Mouse (Mus musculus) heart, adult 2 months (tissue): ENCODE results near the gene Olfr643. TPM values are rescaled to one million over a fixed set of nuclear protein-coding genes. Genes with fewer than 3 reads are reported as not detected.

Experiments used
- DNase-seq, 2 experiments: peaks; one replicate each; pipeline ENCODE4 v3.0.0; 2021
- H3K27ac ChIP-seq: fragments of 200-600 bp; 2 replicates; pipeline ENCODE4 v1.8.1; 2022
- H3K27me3 ChIP-seq: fragments of 200-500 bp; 2 replicates; pipeline ENCODE4 v1.6.1; 2012; ENCODE audit warnings: mild to moderate bottlenecking, low read length, inconsistent platforms, mixed read lengths; ENCODE audit not compliant: control insufficient read depth, insufficient read depth
- H3K36me3 ChIP-seq: fragments of 200-500 bp; 2 replicates; pipeline ENCODE4 v1.6.1; 2012; ENCODE audit warnings: low read length, inconsistent platforms; ENCODE audit not compliant: control insufficient read depth, insufficient read depth
- H3K4me1 ChIP-seq: fragments of 200-500 bp; 2 replicates; pipeline ENCODE4 v1.6.1; 2011; ENCODE audit warnings: low read length; ENCODE audit not compliant: control insufficient read depth, insufficient read depth
- H3K4me3 ChIP-seq: fragments of 200-600 bp; 2 replicates; pipeline ENCODE4 v1.8.1; 2022
- H3K79me2 ChIP-seq: fragments of 200-500 bp; replicated peaks from 2 replicates; pipeline ENCODE4 v1.6.1; 2012; ENCODE audit warnings: mild to moderate bottlenecking, inconsistent platforms, low read length, moderate library complexity, mixed read lengths; ENCODE audit not compliant: control insufficient read depth, insufficient read depth
- H3K9ac ChIP-seq: fragments of 200-500 bp; 2 replicates; pipeline ENCODE4 v1.6.1; 2012; ENCODE audit warnings: low read depth, mild to moderate bottlenecking, control low read depth, inconsistent platforms, low read length, mixed read lengths
- CTCF ChIP-seq: fragments of 200-600 bp; IDR thresholded peaks from 2 replicates; pipeline ENCODE4 v1.8.1; 2022; ENCODE audit warnings: antibody characterized with exemption, mild to moderate bottlenecking, moderate library complexity
- EP300 ChIP-seq: fragments of 200-500 bp; IDR thresholded peaks from 2 replicates; pipeline ENCODE4 v1.6.1; 2011; ENCODE audit warnings: low read depth, low read length, control low read depth; ENCODE audit not compliant: insufficient read depth
- POLR2A ChIP-seq: fragments of 200-500 bp; IDR thresholded peaks from 2 replicates; pipeline ENCODE4 v1.6.1; 2011; ENCODE audit warnings: mild to moderate bottlenecking, low read depth, low read length, control low read depth; ENCODE audit not compliant: insufficient read depth
- WGBS: fragments of 180-500 bp; shearing (Covaris S2); methylation state at CpG from one replicate; pipeline ENCODE4 v1.1.7; 2018; 5-methylcytosine and 5-hydroxymethylcytosine counted together
- intact Hi-C: fragments of 180-260 bp; cut with DNase I; formaldehyde crosslinking; loops from one replicate; pipeline ENCODE4 v1.15.1; 2025
- polyA plus RNA-seq: library from polyadenylated mRNA; depleted of rRNA; stranded (reverse); fragments of >200 nt; gene quantifications from 2 replicates; pipeline ENCODE4 v1.2.3, GENCODE M21; 2012
- total RNA-seq, 2 experiments: library from RNA; stranded (reverse); gene quantifications; 2 replicates each; pipeline ENCODE4 v1.2.3; 2021

Olfr643 gene
- total and polyA plus RNA-seq, 3 experiments: not detected

DNA sequence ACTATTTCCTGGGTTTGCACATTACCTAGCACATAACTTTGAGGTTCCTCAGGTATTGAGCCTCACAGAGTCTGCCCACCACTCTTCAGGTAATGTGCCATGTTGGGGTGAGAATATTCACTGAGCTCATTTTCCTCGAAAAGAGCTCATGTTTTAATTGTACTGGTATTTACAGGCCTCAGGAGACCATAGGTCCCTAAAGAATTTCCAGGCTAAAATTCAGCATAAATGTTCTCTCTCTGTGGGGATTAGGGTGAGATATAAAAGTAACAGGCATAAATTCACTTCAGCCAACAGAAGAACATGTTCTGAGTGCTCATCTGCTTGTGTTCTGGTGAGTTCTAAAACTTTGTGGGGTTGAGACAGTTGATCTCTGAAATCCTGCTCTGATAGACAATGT is 102.1 kb downstream of the Olfr643 start, which contains the start of gene Olfr641:
Gene Olfr641 (plus strand): TSS at position 301 of the 400 bp plus-strand sequence.
- H3K4me1 ChIP-seq: no peaks in the 10 kb centered on the region
- WGBS: 49% methylated on average over 1 of the region's 1 CpGs
- no peaks in the 10 kb centered on the region for H3K79me2 ChIP-seq
- intact Hi-C loops: no loop called here
- no peak within 1 kb of the TSS for H3K9ac ChIP-seq
- H3K27me3 ChIP-seq: no peaks in the 10 kb centered on the region
- no peaks in the 10 kb centered on the region for H3K36me3 ChIP-seq
- no peak within 1 kb of the TSS for H3K27ac ChIP-seq
- no peak within 1 kb of the TSS for H3K4me3 ChIP-seq
- TF ChIP-seq CTCF (no peak), EP300 (no peak), POLR2A (no peak)
- DNase-seq: no peak

- H3K27me3 ChIP-seq: no peaks in the 10 kb centered on the region
- TF ChIP-seq EP300 (no peak), POLR2A (no peak), CTCF (no peak)
- H3K27ac ChIP-seq: no peak overlapping the region
- H3K9ac ChIP-seq: no peak overlapping the region
- H3K4me3 ChIP-seq: no peak overlapping the region
- no peaks in the 10 kb centered on the region for H3K4me1 ChIP-seq
- 56% methylated on average over 3 of the region's 3 CpGs for WGBS
- intact Hi-C loops: no loop called here
- DNase-seq: no peak
- no peaks in the 10 kb centered on the region for H3K36me3 ChIP-seq
- H3K79me2 ChIP-seq: no peaks in the 10 kb centered on the region
These were observed 110.2 kb downstream of the Olfr643 start for GRCm38 (mm10) chr7:104026978-104027377.

DNA sequence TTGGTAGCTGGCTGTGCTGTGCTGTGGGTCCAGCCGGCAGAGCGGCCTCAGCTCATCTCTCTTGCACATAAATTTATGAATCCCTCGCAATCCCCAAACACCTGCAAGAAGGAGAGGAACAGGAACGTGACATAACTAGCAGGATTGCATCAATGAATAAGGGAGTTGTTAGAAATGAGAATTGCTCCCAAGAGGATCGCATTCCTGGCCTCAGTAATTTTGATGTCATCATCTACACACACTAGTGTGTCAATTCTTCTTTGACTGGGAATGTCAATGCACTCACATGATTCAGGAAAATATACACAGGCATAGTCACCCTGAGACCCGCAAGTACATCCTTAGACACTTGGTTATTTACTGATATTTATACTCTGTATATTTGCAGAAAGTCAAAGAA is 111.7 kb downstream of the Olfr643 start, which contains the start of gene Olfr640:
Gene Olfr640 (minus strand): TSS at position 101 of the 400 bp plus-strand sequence.
- TF ChIP-seq CTCF: no peak
- no peak for TF ChIP-seq EP300
- TF ChIP-seq POLR2A: no peak
- H3K9ac ChIP-seq: no peak within 1 kb of the TSS
- H3K79me2 ChIP-seq: no peaks in the 10 kb centered on the region
- no peaks in the 10 kb centered on the region for H3K4me1 ChIP-seq
- no peak for DNase-seq
- no peaks in the 10 kb centered on the region for H3K27me3 ChIP-seq
- H3K27ac ChIP-seq: no peak within 1 kb of the TSS
- H3K4me3 ChIP-seq: no peak within 1 kb of the TSS
- H3K36me3 ChIP-seq: no peaks in the 10 kb centered on the region
- intact Hi-C loops: no loop called here
- 62% methylated on average over 6 of the region's 6 CpGs for WGBS

GRCm38 (mm10) chr7:104021651-104022050 is 115.6 kb downstream of the Olfr643 start:
- intact Hi-C loops: no loop called here
- 83% methylated on average over 6 of the region's 6 CpGs for WGBS
- Histone ChIP-seq H3K9ac (no peak overlapping the region), H3K4me1 (no peaks in the 10 kb centered on the region), H3K36me3 (no peaks in the 10 kb centered on the region), H3K27ac (no peak overlapping the region), H3K79me2 (no peaks in the 10 kb centered on the region), H3K4me3 (no peak overlapping the region), H3K27me3 (no peaks in the 10 kb centered on the region)
- TF ChIP-seq EP300 (no peak), POLR2A (no peak), CTCF (no peak)
- no peak for DNase-seq

- no peaks in the 10 kb centered on the region for H3K4me1 ChIP-seq
- no peaks in the 10 kb centered on the region for H3K27me3 ChIP-seq
- no peak overlapping the region for H3K27ac ChIP-seq
- no peak overlapping the region for H3K9ac ChIP-seq
- no peak overlapping the region for H3K4me3 ChIP-seq
- H3K36me3 ChIP-seq: no peaks in the 10 kb centered on the region
- no peak for DNase-seq
- intact Hi-C loops: no loop called here
- 76% methylated on average over 1 of the region's 1 CpGs for WGBS
- no peaks in the 10 kb centered on the region for H3K79me2 ChIP-seq
- TF ChIP-seq EP300 (no peak), CTCF (no peak), POLR2A (no peak)
These were observed 118.3 kb downstream of the Olfr643 start for GRCm38 (mm10) chr7:104018953-104019352.

DNA sequence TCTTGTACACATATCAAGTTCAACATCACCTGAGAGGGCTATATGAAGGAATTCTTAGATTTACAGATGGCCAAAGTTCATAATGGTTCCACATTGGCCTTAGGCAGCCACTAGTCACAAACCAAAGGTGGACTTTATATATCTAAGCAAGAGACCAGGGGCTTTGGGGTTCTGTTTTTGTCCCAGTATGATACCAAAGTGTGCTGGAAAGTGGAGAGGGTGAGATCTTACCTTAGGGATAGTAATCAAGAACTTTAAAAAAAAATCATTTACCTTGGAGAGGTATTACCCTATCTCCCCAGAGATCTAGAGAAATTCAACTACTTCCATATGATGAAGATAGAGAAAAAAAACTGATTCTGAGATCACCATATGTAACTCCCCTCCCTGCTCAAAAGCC is 120.0 kb downstream of the Olfr643 start, which contains the start of gene Olfr639:
Gene Olfr639 (minus strand): TSS at position 101 of the 400 bp plus-strand sequence.
- Histone ChIP-seq H3K9ac (no peak within 1 kb of the TSS), H3K36me3 (no peaks in the 10 kb centered on the region), H3K4me3 (no peak within 1 kb of the TSS), H3K27ac (no peak within 1 kb of the TSS), H3K4me1 (no peaks in the 10 kb centered on the region), H3K27me3 (no peaks in the 10 kb centered on the region), H3K79me2 (no peaks in the 10 kb centered on the region)
- intact Hi-C loops: no loop called here
- no peak for TF ChIP-seq CTCF
- TF ChIP-seq EP300: no peak
- TF ChIP-seq POLR2A: no peak
- DNase-seq: no peak

DNA sequence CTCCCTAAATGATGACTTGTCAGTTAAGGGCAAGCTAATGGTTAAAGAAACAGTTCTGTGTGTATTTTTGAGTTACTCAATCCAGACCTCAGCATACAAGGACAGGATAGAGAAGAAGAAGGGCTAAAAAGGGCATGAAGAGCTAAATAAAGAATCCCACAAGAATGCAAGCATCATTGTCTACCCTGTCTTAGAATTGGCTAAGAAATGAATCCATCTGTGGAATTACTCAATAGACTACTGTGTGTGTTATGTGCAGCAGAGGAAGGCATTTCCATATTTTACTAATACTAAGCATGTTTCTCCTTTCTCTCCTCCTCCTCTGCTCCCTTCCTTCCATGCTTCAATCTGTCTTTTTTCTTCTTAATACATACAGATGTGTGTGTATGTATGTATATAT is 138.1 kb downstream of the Olfr643 start:
- no peak overlapping the region for H3K9ac ChIP-seq
- intact Hi-C loops: no loop called here
- no peaks in the 10 kb centered on the region for H3K27me3 ChIP-seq
- no peaks in the 10 kb centered on the region for H3K79me2 ChIP-seq
- H3K4me1 ChIP-seq: no peaks in the 10 kb centered on the region
- H3K4me3 ChIP-seq: no peak overlapping the region
- H3K36me3 ChIP-seq: no peaks in the 10 kb centered on the region
- DNase-seq: no peak
- no peak overlapping the region for H3K27ac ChIP-seq
- TF ChIP-seq EP300: no peak
- no peak for TF ChIP-seq CTCF
- TF ChIP-seq POLR2A: no peak
